Mouse (Mus musculus) lung, embryonic 16.5 days (tissue): Measurements from ENCODE around the gene Dhx37. TPM values are rescaled to one million over a fixed set of nuclear protein-coding genes. Genes with fewer than 3 reads are reported as not detected.
A peak's percentile ranks its signal among the peaks of the same experiment; 100 is the strongest.

Experiments used
- ATAC-seq: fragments of 200-750 bp; cut with Nextera tagmentation; 2 replicates; pipeline ENCODE4 v1.8.0; 2017; ENCODE audit warnings: low read depth, mild to moderate bottlenecking, moderate library complexity
- H3K27ac ChIP-seq: fragments of 300-500 bp; sonication (generic); 2 replicates; pipeline ENCODE4 v1.5.1; 2014; ENCODE audit warnings: mild to moderate bottlenecking, control low read depth, low read length
- H3K27me3 ChIP-seq: fragments of 300-500 bp; sonication (generic); 2 replicates; pipeline ENCODE4 v1.6.1; 2014; ENCODE audit warnings: low read depth, low read length, mixed read lengths; ENCODE audit not compliant: control insufficient read depth, insufficient read depth
- H3K36me3 ChIP-seq: fragments of 300-500 bp; sonication (generic); 2 replicates; pipeline ENCODE4 v1.6.1; 2014; ENCODE audit warnings: low read length; ENCODE audit not compliant: control insufficient read depth, insufficient read depth
- H3K4me1 ChIP-seq: fragments of 300-500 bp; sonication (generic); replicated peaks from 2 replicates; pipeline ENCODE4 v1.6.1; 2014; ENCODE audit warnings: low read length, mixed read lengths; ENCODE audit not compliant: control insufficient read depth, insufficient read depth
- H3K4me2 ChIP-seq: fragments of 300-500 bp; sonication (generic); 2 replicates; pipeline ENCODE4 v1.6.1; 2014; ENCODE audit warnings: low read depth, low read length, control low read depth
- H3K4me3 ChIP-seq: fragments of 300-500 bp; sonication (generic); 2 replicates; pipeline ENCODE4 v1.5.1; 2014; ENCODE audit warnings: mild to moderate bottlenecking, low read length, control low read depth
- H3K9ac ChIP-seq: fragments of 300-500 bp; sonication (generic); 2 replicates; pipeline ENCODE4 v1.6.1; 2014; ENCODE audit warnings: low read length, control low read depth
- H3K9me3 ChIP-seq: fragments of 300-500 bp; sonication (generic); 2 replicates; pipeline ENCODE4 v1.6.1; 2016; ENCODE audit warnings: low read length; ENCODE audit not compliant: control insufficient read depth
- WGBS: fragments of 180-500 bp; shearing (Covaris S2); extraction: QIAGEN DNeasy Blood & Tissue Kit; methylation state at CpG from one replicate; pipeline ENCODE4 v1.1.7; 2014; 5-methylcytosine and 5-hydroxymethylcytosine counted together
- polyA plus RNA-seq: library from polyadenylated mRNA; unstranded; fragments of >200 nt; fragmentation: Nextera tagmentation; extraction: Ambion mirVana; gene quantifications from 2 replicates; pipeline ENCODE4 v1.2.1, GENCODE M21; 2015

Dhx37 gene
- 10.1 and 10.6 TPM in 2 replicates for polyA plus RNA-seq

DNA sequence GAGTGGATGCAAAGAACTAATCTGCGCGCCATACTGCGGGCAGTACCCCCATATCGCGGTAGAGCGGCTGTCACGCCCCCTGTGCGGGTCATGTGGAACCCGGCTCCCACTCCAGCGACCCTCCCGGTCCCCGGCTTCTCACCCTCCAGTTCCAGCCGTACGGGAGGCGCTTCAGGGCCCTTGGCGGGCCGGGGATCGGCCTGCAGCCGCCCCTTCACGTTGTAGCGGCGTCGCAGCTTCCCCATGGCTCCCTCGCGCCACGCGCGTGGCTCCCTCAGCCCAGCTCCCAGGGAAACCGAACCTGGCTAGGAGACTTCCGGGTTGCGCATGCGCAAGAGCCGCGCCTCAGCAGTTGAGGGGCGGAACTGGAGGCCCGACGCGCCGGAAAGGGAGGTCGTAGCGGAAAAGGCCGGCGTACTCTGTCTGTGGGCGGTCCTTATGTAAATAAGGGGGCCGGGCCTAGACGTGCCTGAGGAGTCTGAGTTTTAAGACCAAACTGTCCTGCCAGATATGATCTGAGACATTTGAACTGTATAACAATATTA, at the start of gene Dhx37:
Gene Dhx37 (minus strand): TSS at position 329 of the 545 bp plus-strand sequence.
- Histone ChIP-seq H3K9ac (peak within 1 kb of the TSS; percentile 99), H3K27ac (peak within 1 kb of the TSS; percentile 61), H3K27me3 (no peaks in the 10 kb centered on the region), H3K4me3 (peak within 1 kb of the TSS; percentile 97), H3K9me3 (no peaks in the 10 kb centered on the region), H3K4me1 (peaks cover 7% of the 10 kb centered on the region), H3K4me2 (peak within 1 kb of the TSS; percentile 96), H3K36me3 (peaks cover 22% of the 10 kb centered on the region)
- WGBS: under 1% methylated on average over 46 of the region's 46 CpGs
- peak; percentile 98 for ATAC-seq

GRCm38 (mm10) chr5:125482474-125482873, 48.6 kb upstream of the Dhx37 start:
- Histone ChIP-seq H3K4me3 (no peak overlapping the region), H3K9me3 (no peaks in the 10 kb centered on the region), H3K4me2 (no peak overlapping the region), H3K27me3 (no peaks in the 10 kb centered on the region), H3K36me3 (peaks cover 15% of the 10 kb centered on the region), H3K9ac (no peak overlapping the region), H3K27ac (no peak overlapping the region), H3K4me1 (peaks cover 3% of the 10 kb centered on the region)
- 82% methylated on average over 7 of the region's 7 CpGs for WGBS
- ATAC-seq: no peak

DNA sequence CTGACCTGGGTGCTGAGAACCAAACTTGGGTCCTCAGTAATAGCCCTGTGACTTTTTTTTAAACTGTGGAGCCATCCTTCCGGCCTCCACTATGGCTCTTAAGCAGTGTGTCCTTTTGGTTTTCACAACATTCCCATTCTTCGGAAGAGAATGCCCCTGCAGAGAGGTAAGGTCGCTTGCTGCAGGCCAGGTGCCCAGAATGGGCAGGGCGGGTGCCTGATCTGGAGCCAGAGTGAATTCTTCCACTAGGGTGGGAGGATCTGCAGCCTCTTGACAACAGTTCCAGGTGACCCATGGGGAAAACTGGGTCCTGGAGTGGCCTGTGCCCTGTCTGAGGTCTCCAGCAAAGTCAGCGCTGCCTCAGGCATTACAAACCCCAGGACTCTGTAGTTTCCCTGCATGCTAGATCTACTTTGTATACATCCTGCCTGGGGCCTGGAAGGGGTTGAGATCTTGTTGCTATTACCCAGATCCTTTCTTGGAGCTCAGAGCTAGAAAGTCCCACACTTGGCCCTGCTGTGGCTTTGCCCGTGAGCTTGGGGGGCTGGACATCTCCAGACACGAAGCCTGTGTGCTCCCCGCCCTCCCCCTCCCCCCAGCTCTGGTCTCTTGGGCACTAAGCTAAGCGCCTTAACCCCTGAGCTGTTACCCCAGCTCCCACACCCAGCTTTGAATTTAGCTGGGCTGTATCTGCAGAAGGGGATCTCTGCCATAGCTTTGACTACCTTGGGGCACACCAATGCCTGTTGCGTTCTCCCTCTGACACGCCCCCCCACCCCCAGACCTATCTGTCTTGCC, 46.7 kb upstream of the Dhx37 start:
- WGBS: 78% methylated on average over 11 of the region's 11 CpGs
- H3K36me3 ChIP-seq: peaks cover 15% of the 10 kb centered on the region
- H3K4me2 ChIP-seq: no peak overlapping the region
- no peak for ATAC-seq
- H3K27ac ChIP-seq: no peak overlapping the region
- H3K9ac ChIP-seq: no peak overlapping the region
- H3K4me3 ChIP-seq: no peak overlapping the region
- H3K4me1 ChIP-seq: peaks cover 10% of the 10 kb centered on the region
- no peaks in the 10 kb centered on the region for H3K27me3 ChIP-seq
- H3K9me3 ChIP-seq: no peaks in the 10 kb centered on the region

DNA sequence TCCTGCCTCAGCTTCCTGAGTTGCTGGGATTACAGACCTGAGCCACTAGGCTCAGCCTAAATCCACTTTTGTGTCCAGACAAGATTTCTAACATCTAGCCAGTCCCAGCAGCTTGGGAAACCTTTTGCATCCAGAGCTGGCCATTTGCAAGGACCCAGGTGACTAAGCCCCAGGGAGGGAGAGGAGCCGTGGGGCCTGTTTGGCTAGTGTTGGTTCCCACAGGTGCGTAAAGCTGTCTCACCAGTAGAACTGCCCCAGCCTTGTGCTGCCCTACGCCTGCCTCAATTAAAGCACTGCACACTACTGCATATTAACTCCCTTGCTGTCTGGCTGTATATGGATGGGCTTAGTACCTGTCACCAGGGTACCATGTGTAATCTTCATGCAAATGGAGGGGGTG, 45.5 kb upstream of the Dhx37 start:
- no peaks in the 10 kb centered on the region for H3K27me3 ChIP-seq
- WGBS: 72% methylated on average over 3 of the region's 3 CpGs
- no peak overlapping the region for H3K4me3 ChIP-seq
- H3K27ac ChIP-seq: no peak overlapping the region
- no peak overlapping the region for H3K9ac ChIP-seq
- peaks cover 10% of the 10 kb centered on the region for H3K4me1 ChIP-seq
- no peaks in the 10 kb centered on the region for H3K9me3 ChIP-seq
- ATAC-seq: no peak
- H3K36me3 ChIP-seq: peaks cover 8% of the 10 kb centered on the region
- no peak overlapping the region for H3K4me2 ChIP-seq

- Histone ChIP-seq H3K9me3 (no peaks in the 10 kb centered on the region), H3K4me1 (peaks cover 10% of the 10 kb centered on the region), H3K9ac (no peak overlapping the region), H3K4me2 (no peak overlapping the region), H3K27ac (no peak overlapping the region), H3K27me3 (no peaks in the 10 kb centered on the region), H3K36me3 (peaks cover 3% of the 10 kb centered on the region), H3K4me3 (no peak overlapping the region)
- 83% methylated on average over 7 of the region's 7 CpGs for WGBS
- no peak for ATAC-seq
These were observed 44.1 kb upstream of the Dhx37 start for GRCm38 (mm10) chr5:125478037-125478436.

DNA sequence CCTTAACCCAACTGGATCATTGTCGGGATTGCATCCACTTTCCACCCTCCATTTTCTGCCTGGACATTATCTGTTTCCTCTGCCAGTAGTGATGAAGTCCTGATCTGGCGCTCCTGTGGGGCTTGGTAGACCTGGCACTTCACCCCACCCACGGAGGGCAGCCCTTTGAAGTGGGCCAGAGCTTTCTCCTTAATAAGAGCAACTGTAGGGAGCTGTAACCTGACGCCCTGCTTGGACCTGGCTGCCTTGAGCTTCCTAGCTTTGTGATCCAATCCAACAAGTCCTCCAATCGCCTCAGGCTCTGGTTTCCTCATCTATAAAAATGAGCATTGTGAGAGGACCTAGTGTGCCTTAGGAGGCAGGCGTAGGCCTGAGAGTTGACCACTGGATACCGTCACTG, 43.6 kb upstream of the Dhx37 start:
- H3K27me3 ChIP-seq: no peaks in the 10 kb centered on the region
- H3K9ac ChIP-seq: no peak overlapping the region; the same call in 1 of the 2 replicates
- peaks cover 10% of the 10 kb centered on the region for H3K4me1 ChIP-seq
- H3K4me2 ChIP-seq: no peak overlapping the region; the same call in 1 of the 2 replicates
- 64% methylated on average over 7 of the region's 7 CpGs for WGBS
- H3K27ac ChIP-seq: no peak overlapping the region
- no peaks in the 10 kb centered on the region for H3K36me3 ChIP-seq
- no peaks in the 10 kb centered on the region for H3K9me3 ChIP-seq
- no peak for ATAC-seq
- H3K4me3 ChIP-seq: no peak overlapping the region

GRCm38 (mm10) chr5:125476799-125477198, 42.9 kb upstream of the Dhx37 start:
- Histone ChIP-seq H3K27me3 (no peaks in the 10 kb centered on the region), H3K4me2 (peak overlapping the region; percentile 81), H3K36me3 (no peaks in the 10 kb centered on the region), H3K4me3 (peak overlapping the region; percentile 64), H3K9ac (peak overlapping the region; percentile 67), H3K27ac (no peak overlapping the region), H3K9me3 (no peaks in the 10 kb centered on the region), H3K4me1 (peaks cover 10% of the 10 kb centered on the region)
- WGBS: 58% methylated on average over 7 of the region's 7 CpGs
- ATAC-seq: no peak

DNA sequence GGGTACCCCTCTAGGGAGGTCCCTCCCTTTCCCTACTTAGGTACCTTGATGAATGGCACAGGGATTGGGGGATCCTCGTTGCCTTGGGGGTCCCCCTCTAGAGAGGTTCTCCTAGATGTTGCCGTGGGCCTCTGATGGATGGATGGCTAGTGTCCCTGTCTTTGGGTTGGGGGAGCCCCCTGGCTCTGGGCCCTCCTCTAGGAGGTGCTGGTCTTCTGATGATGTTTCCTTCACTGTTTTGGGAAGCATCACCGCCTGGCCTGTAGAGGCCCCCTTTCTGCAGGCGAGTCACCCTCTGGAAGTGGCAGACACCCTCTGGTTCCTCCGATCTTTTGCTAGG, 42.3 kb upstream of the Dhx37 start:
- no peaks in the 10 kb centered on the region for H3K9me3 ChIP-seq
- ATAC-seq: no peak; the same call in 1 of the 2 replicates
- peak overlapping the region; percentile 81 for H3K4me2 ChIP-seq
- H3K27ac ChIP-seq: 0 out of 2 replicates have a peak overlapping the region, but pooled peaks have one; percentile 10
- H3K9ac ChIP-seq: peak overlapping the region; percentile 67
- H3K4me1 ChIP-seq: peaks cover 10% of the 10 kb centered on the region
- H3K36me3 ChIP-seq: no peaks in the 10 kb centered on the region
- peak overlapping the region; percentile 64 for H3K4me3 ChIP-seq
- 9% methylated on average over 5 of the region's 5 CpGs for WGBS
- no peaks in the 10 kb centered on the region for H3K27me3 ChIP-seq

- H3K4me1 ChIP-seq: peaks cover 10% of the 10 kb centered on the region
- peak within 1 kb of the TSS; percentile 81 for H3K4me2 ChIP-seq
- H3K27ac ChIP-seq: 0 out of 2 replicates have a peak within 1 kb of the TSS, but pooled peaks have one; percentile 10
- peak; percentile 96 for ATAC-seq
- H3K36me3 ChIP-seq: no peaks in the 10 kb centered on the region
- WGBS: under 1% methylated on average over 60 of the region's 60 CpGs
- H3K9ac ChIP-seq: peak within 1 kb of the TSS; percentile 67
- H3K9me3 ChIP-seq: no peaks in the 10 kb centered on the region
- peak within 1 kb of the TSS; percentile 64 for H3K4me3 ChIP-seq
- no peaks in the 10 kb centered on the region for H3K27me3 ChIP-seq
These were observed 41.8 kb upstream of the Dhx37 start, which contains the start of gene Aacs for GRCm38 (mm10) chr5:125475601-125476285. TSS of gene Aacs (plus strand) at chr5:125475814.
